Mouse (Mus musculus) neural tube, embryonic 15.5 days (tissue): Measurements from ENCODE around the gene Camta1. TPM values are rescaled to one million over a fixed set of nuclear protein-coding genes. Genes with fewer than 3 reads are reported as not detected.

Experiments
- ATAC-seq: fragments of 200-750 bp; cut with Nextera tagmentation; 2 replicates; pipeline ENCODE4 v1.8.0; 2017; ENCODE audit warnings: mild to moderate bottlenecking, moderate TSS enrichment, moderate library complexity; ENCODE audit not compliant: low FRiP score
- H3K27ac ChIP-seq: fragments of 300-500 bp; sonication (generic); replicated peaks from 2 replicates; pipeline ENCODE4 v1.5.1; 2015; ENCODE audit warnings: mild to moderate bottlenecking, inconsistent platforms
- H3K27me3 ChIP-seq: fragments of 300-500 bp; sonication (generic); replicated peaks from 2 replicates; pipeline ENCODE4 v1.6.1; 2015; ENCODE audit warnings: inconsistent platforms
- H3K36me3 ChIP-seq: fragments of 300-500 bp; sonication (generic); 2 replicates; pipeline ENCODE4 v1.6.1; 2015; ENCODE audit warnings: inconsistent platforms
- H3K4me1 ChIP-seq: fragments of 300-500 bp; sonication (generic); 2 replicates; pipeline ENCODE4 v1.6.1; 2015; ENCODE audit warnings: inconsistent platforms
- H3K4me2 ChIP-seq: fragments of 300-500 bp; sonication (generic); 2 replicates; pipeline ENCODE4 v1.6.1; 2015; ENCODE audit warnings: inconsistent platforms, mild to moderate bottlenecking, moderate library complexity
- H3K4me3 ChIP-seq: fragments of 300-500 bp; sonication (generic); replicated peaks from 2 replicates; pipeline ENCODE4 v1.5.1; 2015; ENCODE audit warnings: mild to moderate bottlenecking, inconsistent platforms
- H3K9ac ChIP-seq: fragments of 300-500 bp; sonication (generic); replicated peaks from 2 replicates; pipeline ENCODE4 v1.6.1; 2015; ENCODE audit warnings: mild to moderate bottlenecking, inconsistent platforms
- H3K9me3 ChIP-seq: fragments of 300-500 bp; sonication (generic); replicated peaks from 2 replicates; pipeline ENCODE4 v1.6.1; 2016; ENCODE audit warnings: inconsistent platforms
- WGBS: fragments of 180-500 bp; shearing (Covaris S2); methylation state at CpG from one replicate; pipeline ENCODE4 v1.1.7; 2015; ENCODE audit warnings: mixed read lengths; 5-methylcytosine and 5-hydroxymethylcytosine counted together
- polyA plus RNA-seq: library from polyadenylated mRNA; unstranded; fragments of >200 nt; fragmentation: Nextera tagmentation; extraction: Ambion mirVana; gene quantifications from 2 replicates; pipeline ENCODE4 v1.2.1, GENCODE M21; 2015

The Camta1 gene
- polyA plus RNA-seq, 1 experiment from 2014 or later = 161 TPM

DNA sequence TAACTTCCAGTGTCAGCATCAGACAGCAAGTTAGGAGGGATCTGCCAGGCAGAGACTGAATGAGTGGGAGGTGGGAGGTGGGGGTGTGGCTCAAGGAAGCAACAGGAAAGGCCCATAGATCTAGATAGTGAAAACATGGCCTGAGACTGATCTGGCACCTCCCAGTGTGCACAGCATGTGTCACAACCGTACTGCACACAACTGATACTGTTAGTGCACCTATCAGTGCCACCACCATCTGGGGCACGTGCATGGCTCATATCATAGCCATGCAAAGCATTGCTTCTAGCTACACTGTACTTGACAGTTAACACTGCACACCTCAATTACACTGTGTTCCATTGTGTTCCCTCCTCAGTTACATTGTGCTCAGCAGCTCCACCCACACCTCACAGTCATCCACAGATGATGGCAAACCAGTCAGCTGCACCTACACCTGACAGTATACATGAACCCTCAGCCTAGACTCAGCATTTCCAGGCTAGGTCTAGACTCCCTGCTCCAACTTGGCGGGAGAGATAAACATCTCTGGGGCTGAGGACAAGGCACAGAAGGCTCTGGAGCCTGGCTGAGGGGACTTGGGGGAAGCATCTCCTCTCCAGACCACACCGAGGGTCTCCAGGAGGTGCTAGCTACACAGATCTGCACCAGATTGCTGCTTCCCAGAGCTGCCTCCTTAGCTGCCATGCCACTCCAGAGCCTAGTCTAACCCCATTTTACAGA, 131.5 kb downstream of the Camta1 start:
- Histone ChIP-seq H3K9ac (no peak overlapping the region), H3K4me1 (peaks cover 24% of the 10 kb centered on the region), H3K27ac (no peak overlapping the region), H3K4me2 (no peak overlapping the region), H3K4me3 (no peak overlapping the region), H3K9me3 (no peaks in the 10 kb centered on the region), H3K36me3 (no peaks in the 10 kb centered on the region), H3K27me3 (no peaks in the 10 kb centered on the region)
- 74% methylated on average over 4 of the region's 4 CpGs for WGBS
- no peak for ATAC-seq

DNA sequence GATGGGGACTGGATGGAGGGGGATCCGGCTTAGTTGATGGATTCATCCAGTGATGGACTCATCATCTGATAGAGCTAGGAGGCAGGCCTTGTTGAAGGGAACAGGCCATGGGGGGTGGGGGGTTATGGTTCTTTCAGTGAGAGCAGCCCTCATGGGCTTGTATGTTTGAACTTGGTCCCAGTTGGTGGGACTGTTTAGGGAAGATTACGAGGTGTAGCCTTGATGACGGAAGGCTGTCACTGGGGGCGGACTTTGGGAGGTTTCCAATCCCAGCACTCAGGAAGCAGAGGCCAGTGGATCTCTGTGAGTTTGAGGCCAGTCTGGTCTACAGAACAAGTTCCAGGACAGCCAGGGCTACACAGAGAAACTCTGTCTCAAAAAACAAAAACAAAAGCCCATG, 132.6 kb downstream of the Camta1 start:
- no peaks in the 10 kb centered on the region for H3K9me3 ChIP-seq
- H3K4me3 ChIP-seq = no peak overlapping the region
- no peak overlapping the region for H3K9ac ChIP-seq
- 68% methylated on average over 4 of the region's 4 CpGs for WGBS
- H3K4me2 ChIP-seq = no peak overlapping the region
- no peaks in the 10 kb centered on the region for H3K36me3 ChIP-seq
- ATAC-seq = no peak
- no peaks in the 10 kb centered on the region for H3K27me3 ChIP-seq
- H3K27ac ChIP-seq = no peak overlapping the region
- H3K4me1 ChIP-seq = peaks cover 27% of the 10 kb centered on the region

DNA sequence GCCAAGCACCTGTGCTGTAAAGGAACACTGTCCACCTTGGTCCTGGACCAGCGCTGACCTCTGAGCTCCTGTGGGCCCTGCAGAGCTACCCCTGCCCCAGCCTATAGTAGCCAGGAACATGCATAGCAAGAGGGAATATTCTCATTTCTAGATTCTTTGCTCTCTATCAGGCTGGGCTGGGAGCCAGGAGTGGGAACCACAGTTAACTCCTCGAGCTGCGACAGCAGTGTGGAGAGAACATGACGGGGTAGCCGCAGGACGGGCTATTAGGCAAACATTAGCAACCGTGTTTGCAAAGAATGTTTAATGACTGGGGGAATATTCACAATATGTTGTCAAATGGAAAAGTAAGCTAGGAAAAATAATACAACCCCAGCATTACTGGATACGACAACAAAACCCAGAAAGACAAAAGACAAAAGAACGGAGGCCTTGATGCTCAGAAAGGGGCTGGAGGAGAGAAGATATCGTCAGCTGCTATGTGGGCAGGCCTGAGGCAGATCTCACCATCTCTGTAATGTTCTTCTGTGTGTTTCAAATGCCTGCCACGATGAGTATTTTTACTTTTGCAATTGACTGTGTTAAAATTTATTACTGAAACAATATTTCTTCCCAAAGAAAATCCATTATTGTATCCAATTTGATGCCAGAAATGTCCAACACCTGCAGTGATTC, 133.1 kb downstream of the Camta1 start:
- H3K9me3 ChIP-seq = no peaks in the 10 kb centered on the region
- H3K27ac ChIP-seq = peak overlapping the region; percentile 58
- 61% methylated on average over 11 of the region's 11 CpGs for WGBS
- H3K4me3 ChIP-seq = no peak overlapping the region
- no peak for ATAC-seq
- no peak overlapping the region for H3K9ac ChIP-seq
- no peaks in the 10 kb centered on the region for H3K27me3 ChIP-seq
- no peaks in the 10 kb centered on the region for H3K36me3 ChIP-seq
- peaks cover 31% of the 10 kb centered on the region for H3K4me1 ChIP-seq
- no peak overlapping the region for H3K4me2 ChIP-seq

DNA sequence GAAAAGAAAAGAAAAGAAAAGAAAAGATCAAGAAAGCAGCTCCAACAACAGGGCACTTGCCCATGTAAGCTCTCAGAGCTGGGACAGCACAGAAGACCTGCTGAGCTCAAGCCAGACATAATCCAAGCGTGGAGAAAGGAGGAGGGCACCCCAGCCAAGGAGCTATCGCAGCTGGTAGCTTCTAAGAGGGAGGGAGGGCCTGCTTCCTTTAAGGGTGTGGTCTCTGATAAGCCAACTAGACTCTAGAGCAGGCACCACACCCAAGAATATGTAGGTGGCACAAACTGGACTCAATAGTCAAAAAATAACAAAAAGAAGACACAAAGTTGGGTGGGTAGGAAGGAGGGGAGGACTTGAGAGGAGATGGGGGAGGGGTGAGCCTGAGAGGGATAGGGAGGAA, 135.3 kb downstream of the Camta1 start:
- no peak for ATAC-seq

DNA sequence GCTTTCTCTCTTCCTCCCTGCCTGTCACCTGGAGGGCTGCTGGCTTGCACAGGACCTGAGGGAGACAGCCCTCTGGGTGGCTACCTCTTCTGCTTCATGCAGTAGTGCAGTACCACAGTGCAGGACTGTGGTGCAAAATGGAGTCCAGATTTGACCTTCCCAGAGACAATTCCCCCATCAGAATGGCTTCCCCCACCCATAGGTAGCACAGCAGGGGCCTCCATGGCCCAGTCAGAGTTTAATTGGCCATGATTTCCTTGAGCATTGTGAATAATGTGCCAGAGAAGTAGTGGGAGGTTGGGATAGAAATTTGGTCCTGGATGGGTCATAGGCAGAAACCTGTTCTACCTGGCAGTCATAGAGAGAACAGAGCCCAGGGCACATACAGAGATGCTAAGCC, 136.8 kb downstream of the Camta1 start:
- ATAC-seq = no peak
- Histone ChIP-seq H3K4me2 (no peak overlapping the region), H3K4me1 (peaks cover 35% of the 10 kb centered on the region)

More for the DNA sequence above, 135.3 kb downstream of the Camta1 start:
- H3K36me3 ChIP-seq = no peaks in the 10 kb centered on the region
- H3K9me3 ChIP-seq = no peaks in the 10 kb centered on the region
- no peak overlapping the region for H3K4me2 ChIP-seq
- peaks cover 26% of the 10 kb centered on the region for H3K4me1 ChIP-seq
- no peak overlapping the region for H3K9ac ChIP-seq
- no peak overlapping the region for H3K27ac ChIP-seq
- H3K4me3 ChIP-seq = no peak overlapping the region
- 67% methylated on average over 2 of the region's 2 CpGs for WGBS
- H3K27me3 ChIP-seq = no peaks in the 10 kb centered on the region

DNA sequence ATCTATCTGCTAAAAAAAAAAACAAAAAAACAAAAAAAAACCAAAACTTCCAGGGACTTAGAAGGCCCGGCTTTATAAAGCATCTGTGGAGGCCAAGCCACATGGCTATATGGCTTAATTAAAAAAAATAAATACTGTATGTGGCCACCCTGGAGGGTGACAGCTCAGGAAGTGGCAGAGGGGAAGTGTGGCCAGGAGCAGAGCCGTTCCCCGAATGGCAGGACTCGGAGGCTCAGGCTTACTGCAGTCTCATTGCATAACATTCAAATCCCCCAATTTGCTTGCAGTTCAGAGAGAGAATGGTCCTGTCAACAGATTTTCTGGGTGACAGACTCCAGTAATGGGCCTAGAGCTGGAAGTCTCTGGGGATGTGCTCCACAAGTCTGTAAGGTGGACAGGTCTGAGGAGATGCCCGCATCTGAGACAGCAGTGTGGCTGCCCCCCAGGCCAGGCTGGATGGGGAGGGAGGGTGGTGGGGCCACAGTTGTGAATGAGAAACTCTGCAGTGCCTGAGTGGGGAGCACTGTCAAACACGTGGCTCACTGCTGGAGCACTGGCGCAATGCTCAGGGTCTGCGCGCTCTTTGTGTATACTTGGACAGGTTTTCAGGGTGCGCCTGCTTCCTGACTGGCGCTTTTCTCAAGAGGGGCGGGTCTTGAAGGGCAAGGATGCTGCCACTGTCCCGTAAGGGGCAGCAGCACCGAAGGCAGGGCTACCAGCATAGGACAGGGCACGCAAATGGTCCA, 140.8 kb downstream of the Camta1 start:
- H3K27ac ChIP-seq = peak overlapping the region; percentile 33
- WGBS = 75% methylated on average over 15 of the region's 15 CpGs
- no peaks in the 10 kb centered on the region for H3K36me3 ChIP-seq
- H3K4me3 ChIP-seq = no peak overlapping the region
- no peaks in the 10 kb centered on the region for H3K27me3 ChIP-seq
- ATAC-seq = 0 out of 2 replicates have a peak, but pooled peaks have one; percentile 32
- no peak overlapping the region for H3K9ac ChIP-seq
- H3K4me2 ChIP-seq = no peak overlapping the region
- no peaks in the 10 kb centered on the region for H3K9me3 ChIP-seq
- H3K4me1 ChIP-seq = peaks cover 45% of the 10 kb centered on the region

More for the DNA sequence above, 136.8 kb downstream of the Camta1 start:
- no peak overlapping the region for H3K27ac ChIP-seq
- H3K9me3 ChIP-seq = no peaks in the 10 kb centered on the region
- no peaks in the 10 kb centered on the region for H3K27me3 ChIP-seq
- H3K36me3 ChIP-seq = no peaks in the 10 kb centered on the region
- no peak overlapping the region for H3K4me3 ChIP-seq
- H3K9ac ChIP-seq = no peak overlapping the region

DNA sequence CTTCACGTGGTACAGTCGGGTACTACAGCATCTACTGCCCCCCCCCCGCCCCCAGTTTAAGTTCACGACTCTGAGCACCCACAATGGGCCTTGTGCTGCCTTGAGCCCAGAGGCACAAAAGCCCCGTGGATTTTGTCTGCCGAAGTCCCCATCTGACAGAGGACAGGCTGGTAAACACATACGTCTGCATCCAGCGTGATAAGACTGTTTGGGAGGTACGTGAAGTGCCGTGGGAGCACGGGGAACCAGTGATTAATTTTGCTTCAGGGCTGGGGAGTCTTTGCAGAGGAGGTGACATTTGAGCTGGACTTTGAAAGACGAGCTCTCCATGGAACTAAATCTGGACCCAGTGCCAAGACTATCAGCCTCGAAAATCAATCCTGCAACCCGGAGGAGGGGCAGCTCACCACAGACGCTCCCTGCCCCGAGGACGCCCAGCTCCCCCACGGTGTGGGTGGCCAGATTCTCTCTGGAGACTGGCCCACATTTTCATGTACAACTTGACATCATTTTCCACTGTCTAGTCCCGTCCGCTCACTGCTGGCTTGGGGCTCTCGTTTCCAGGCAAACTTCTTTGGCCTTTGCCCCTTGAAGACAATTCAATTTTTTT, 142.7 kb downstream of the Camta1 start:
- Histone ChIP-seq H3K9ac (no peak overlapping the region), H3K27me3 (no peaks in the 10 kb centered on the region), H3K4me1 (peaks cover 45% of the 10 kb centered on the region), H3K9me3 (no peaks in the 10 kb centered on the region), H3K4me3 (no peak overlapping the region), H3K27ac (0 out of 2 replicates have a peak overlapping the region, but pooled peaks have one; percentile 18), H3K4me2 (no peak overlapping the region), H3K36me3 (no peaks in the 10 kb centered on the region)
- 46% methylated on average over 21 of the region's 21 CpGs for WGBS
- no peak for ATAC-seq

DNA sequence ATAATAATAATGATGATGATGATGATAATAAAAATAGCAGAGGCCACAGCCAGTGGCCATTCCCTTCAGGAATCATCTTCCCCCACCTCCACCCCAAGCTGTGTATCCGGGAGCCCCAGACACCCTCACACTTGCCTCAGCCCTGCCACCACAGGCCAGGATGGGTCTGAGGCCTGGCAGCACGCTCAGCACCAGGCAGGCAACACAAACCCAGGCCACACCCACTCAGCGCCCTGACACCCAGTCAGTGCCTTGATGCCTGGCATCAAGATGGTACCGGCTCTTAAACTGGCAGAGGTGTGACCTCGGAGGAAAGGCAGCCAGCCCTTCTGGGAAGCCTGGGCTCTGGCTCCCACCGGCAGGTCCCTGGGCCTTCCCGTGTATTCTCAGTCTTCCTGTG, 143.8 kb downstream of the Camta1 start:
- H3K27ac ChIP-seq = no peak overlapping the region; the same call in 1 of the 2 replicates
- no peak overlapping the region for H3K9ac ChIP-seq
- ATAC-seq = no peak
- H3K27me3 ChIP-seq = no peaks in the 10 kb centered on the region
- no peak overlapping the region for H3K4me2 ChIP-seq
- no peak overlapping the region for H3K4me3 ChIP-seq
- H3K4me1 ChIP-seq = peaks cover 54% of the 10 kb centered on the region
- H3K9me3 ChIP-seq = no peaks in the 10 kb centered on the region
- no peaks in the 10 kb centered on the region for H3K36me3 ChIP-seq
- 76% methylated on average over 7 of the region's 7 CpGs for WGBS

DNA sequence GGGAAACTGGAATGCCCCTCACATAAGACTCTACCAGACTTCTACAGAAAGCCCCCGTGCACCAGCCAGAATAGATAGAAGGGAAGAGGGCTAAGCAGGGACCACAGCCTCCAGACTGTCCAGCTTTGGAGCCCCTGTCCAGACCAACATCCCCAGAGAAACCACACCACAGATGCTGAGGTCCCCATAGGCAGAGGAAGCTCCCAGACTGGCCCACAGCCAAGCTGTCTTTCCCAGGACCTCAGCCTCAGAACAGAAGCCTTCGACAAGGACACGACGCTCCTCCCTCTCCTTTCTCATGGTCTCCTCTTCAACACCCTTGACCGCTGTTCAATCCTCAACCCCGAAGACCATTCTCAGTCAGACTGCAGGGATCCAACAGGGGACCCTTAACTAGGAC, 148.0 kb downstream of the Camta1 start:
- H3K9me3 ChIP-seq = no peaks in the 10 kb centered on the region
- no peaks in the 10 kb centered on the region for H3K27me3 ChIP-seq
- ATAC-seq = no peak
- 92% methylated on average over 6 of the region's 6 CpGs for WGBS
- no peak overlapping the region for H3K4me3 ChIP-seq
- H3K4me1 ChIP-seq = peaks cover 52% of the 10 kb centered on the region
- H3K36me3 ChIP-seq = no peaks in the 10 kb centered on the region
- H3K9ac ChIP-seq = no peak overlapping the region
- no peak overlapping the region for H3K4me2 ChIP-seq
- H3K27ac ChIP-seq = no peak overlapping the region

DNA sequence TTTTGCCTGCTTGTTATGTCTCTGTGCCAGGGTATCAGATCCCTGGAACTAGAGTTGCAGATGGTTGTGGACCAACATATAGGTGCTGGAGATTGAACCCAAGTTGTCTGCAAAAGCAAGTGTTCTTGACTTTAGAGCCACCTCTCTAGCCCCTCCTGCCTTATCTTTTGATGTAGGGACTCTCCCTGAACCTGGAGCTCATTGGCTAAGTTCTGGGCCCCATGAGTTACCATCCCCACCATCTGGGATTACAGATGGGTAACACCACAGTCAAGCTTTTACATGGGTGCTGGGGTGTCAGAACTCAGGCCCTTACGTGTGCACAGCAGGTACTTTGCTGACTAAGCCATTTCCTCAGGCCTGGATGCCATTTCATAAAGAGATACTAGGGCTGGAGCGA, 150.3 kb downstream of the Camta1 start:
- Histone ChIP-seq H3K4me3 (no peak overlapping the region), H3K27me3 (no peaks in the 10 kb centered on the region), H3K9ac (no peak overlapping the region), H3K36me3 (no peaks in the 10 kb centered on the region), H3K9me3 (no peaks in the 10 kb centered on the region), H3K4me2 (no peak overlapping the region), H3K27ac (no peak overlapping the region), H3K4me1 (peaks cover 52% of the 10 kb centered on the region)
- ATAC-seq = no peak
- WGBS = 88% methylated on average over 2 of the region's 2 CpGs

DNA sequence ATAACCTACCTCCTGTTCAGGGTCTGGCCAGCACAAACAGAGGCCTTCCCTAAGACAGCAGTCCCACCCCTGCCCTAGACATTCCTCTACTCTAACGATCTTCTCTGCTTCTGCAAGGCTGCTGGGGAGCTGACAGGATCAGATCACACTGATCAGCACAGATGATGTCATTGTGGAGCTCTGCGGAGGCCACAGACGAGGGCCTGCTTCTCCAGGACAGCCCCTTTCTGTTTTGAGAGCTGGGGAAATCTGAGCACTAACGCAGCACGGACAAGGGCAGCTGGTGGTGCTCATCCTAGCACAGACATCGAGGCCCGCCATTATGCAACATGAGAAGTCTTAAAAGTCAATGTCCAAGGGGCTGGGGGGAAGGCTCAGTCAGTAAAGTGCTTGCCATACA, 151.2 kb downstream of the Camta1 start:
- no peak overlapping the region for H3K4me3 ChIP-seq
- H3K36me3 ChIP-seq = no peaks in the 10 kb centered on the region
- H3K27ac ChIP-seq = peak overlapping the region; percentile 49
- H3K9ac ChIP-seq = no peak overlapping the region
- H3K4me2 ChIP-seq = no peak overlapping the region
- no peaks in the 10 kb centered on the region for H3K9me3 ChIP-seq
- WGBS = 33% methylated on average over 7 of the region's 7 CpGs
- H3K27me3 ChIP-seq = no peaks in the 10 kb centered on the region
- no peak for ATAC-seq
- H3K4me1 ChIP-seq = peaks cover 51% of the 10 kb centered on the region
